Mouse (Mus musculus): Measurements from ENCODE around the gene Taok3. TPM values are rescaled to one million over a fixed set of nuclear protein-coding genes. Genes with fewer than 3 reads are reported as not detected.
A peak's percentile ranks its signal among the peaks of the same experiment; 100 is the strongest.

Taok3 gene
- total RNA-seq, 1 experiment from 2014 or later, result 100 TPM

GRCm38 (mm10) chr5:117168351-117169100 is 48.6 kb downstream of the Taok3 start:
- no peak for ATAC-seq (replicated peaks; ENCODE audit: low read depth, poor library complexity, severe bottlenecking)

DNA sequence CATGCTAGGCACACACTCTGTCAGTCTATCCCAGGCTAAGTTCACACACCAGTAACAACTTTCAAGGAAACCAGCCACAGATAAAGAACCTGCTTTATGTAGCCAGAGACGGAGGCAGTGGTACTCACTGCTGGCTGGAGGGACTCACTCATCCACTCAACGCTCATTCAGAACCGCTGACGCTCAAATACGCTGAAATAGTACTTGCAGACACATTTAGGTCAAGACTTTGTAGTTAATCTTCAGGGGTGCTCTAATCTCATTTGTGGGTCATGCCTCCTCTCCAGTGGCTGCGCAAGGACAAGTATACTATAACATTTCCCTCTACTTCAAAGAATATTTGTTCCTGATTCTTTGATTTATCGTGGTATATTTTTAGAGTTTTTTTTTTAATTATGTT is 54.1 kb downstream of the Taok3 start:
- no peak for ATAC-seq (replicated peaks; ENCODE audit: low read depth, poor library complexity, severe bottlenecking)

- no peak for ATAC-seq (replicated peaks; ENCODE audit: low read depth, poor library complexity, severe bottlenecking)
Measured at GRCm38 (mm10) chr5:117175896-117176295, 56.0 kb downstream of the Taok3 start.

DNA sequence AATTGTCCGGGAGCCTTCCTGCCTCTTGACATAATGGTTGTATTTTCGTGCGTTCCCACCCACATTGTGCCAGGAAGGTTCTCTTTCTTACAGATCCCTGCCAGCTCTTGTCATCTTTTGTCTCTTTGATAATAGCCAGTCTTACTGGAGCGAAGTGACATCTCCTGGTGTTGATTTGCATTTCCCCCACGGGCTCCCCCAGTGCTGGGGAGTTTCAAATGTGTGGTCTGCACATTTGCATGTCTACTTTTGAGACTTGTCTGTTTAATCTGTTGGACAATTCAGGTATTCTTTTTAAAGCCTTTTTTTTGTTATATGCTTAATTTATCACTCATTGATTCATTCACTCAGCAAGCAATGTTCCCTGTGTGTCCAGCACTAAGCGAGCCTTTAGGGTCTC is 58.1 kb downstream of the Taok3 start:
- ATAC-seq (replicated peaks; ENCODE audit: low read depth, poor library complexity, severe bottlenecking), result no peak

DNA sequence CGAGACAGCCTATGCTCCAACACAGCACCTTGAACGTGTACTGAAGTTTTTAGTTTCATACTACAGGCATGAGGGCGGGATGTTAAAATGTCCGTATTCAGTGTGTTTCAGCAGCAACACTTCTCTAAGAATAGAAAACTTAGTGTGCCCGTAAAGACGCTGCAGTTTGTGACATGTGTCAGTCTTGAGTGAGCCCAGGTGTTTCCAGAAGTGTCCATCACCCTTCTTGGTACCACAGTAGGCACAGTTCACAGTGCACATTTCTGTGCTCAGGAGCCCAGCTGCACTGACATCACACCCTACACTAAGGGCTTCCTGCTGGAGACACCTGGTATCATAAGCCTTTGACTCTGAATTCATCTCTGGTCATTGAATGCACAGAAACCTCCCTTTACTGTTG is 58.6 kb downstream of the Taok3 start:
- no peak for ATAC-seq (replicated peaks; ENCODE audit: low read depth, poor library complexity, severe bottlenecking)

DNA sequence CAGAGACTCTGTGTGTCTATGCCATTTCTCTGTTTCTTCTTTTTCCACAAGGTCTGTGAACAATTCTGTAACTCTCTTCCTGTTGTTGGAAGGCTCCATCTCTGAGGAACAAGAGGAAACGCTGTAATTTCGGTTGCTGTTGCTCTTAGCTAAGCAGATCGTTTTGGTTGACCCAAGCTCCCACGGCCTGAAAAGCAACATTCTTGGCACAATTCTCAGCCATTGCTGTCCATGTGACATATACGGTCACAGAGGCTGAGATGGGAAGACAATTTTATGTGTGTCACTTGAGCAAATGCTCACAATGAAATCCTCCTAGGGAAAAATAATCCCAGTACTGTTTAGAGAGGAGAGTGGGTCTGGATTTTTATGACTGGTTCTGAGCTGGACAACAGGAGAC is 62.0 kb downstream of the Taok3 start:
- ATAC-seq (replicated peaks; ENCODE audit: low read depth, poor library complexity, severe bottlenecking), result no peak

- no peak for ATAC-seq (replicated peaks; ENCODE audit: low read depth, poor library complexity, severe bottlenecking)
Measured at GRCm38 (mm10) chr5:117182411-117182810, 62.5 kb downstream of the Taok3 start.

GRCm38 (mm10) chr5:117184832-117185231 is 64.9 kb downstream of the Taok3 start:
- no peak for ATAC-seq (replicated peaks; ENCODE audit: low read depth, poor library complexity, severe bottlenecking)

GRCm38 (mm10) chr5:117185673-117186072 is 65.7 kb downstream of the Taok3 start:
- no peak for ATAC-seq (replicated peaks; ENCODE audit: low read depth, poor library complexity, severe bottlenecking)

GRCm38 (mm10) chr5:117192061-117192460 is 72.1 kb downstream of the Taok3 start:
- ATAC-seq (replicated peaks; ENCODE audit: low read depth, poor library complexity, severe bottlenecking), result no peak

DNA sequence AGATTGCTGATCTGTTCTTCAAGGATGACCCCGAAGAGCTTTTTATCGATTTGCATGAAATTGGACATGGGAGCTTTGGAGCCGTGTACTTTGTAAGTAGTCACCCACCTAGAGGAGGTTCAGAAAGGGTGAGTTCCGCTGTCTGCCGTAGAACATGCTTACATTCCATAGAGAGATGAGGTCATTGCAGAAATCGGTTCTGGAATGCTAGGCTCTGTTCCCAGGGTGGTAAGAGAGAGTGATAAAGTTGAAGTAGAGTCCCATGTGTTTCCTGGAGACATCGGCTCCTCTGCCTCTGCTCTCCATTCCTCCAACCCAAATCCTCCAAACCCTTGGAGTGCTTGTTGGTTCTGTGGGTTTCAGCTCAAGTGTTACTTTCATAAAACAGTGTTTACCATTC is 73.8 kb downstream of the Taok3 start:
- no peak for ATAC-seq (replicated peaks; ENCODE audit: low read depth, poor library complexity, severe bottlenecking)

- ATAC-seq (replicated peaks; ENCODE audit: low read depth, poor library complexity, severe bottlenecking), result no peak
Measured at GRCm38 (mm10) chr5:117194672-117195071, 74.7 kb downstream of the Taok3 start.

GRCm38 (mm10) chr5:117196551-117196950 is 76.6 kb downstream of the Taok3 start:
- ATAC-seq (replicated peaks; ENCODE audit: low read depth, poor library complexity, severe bottlenecking), result no peak

DNA sequence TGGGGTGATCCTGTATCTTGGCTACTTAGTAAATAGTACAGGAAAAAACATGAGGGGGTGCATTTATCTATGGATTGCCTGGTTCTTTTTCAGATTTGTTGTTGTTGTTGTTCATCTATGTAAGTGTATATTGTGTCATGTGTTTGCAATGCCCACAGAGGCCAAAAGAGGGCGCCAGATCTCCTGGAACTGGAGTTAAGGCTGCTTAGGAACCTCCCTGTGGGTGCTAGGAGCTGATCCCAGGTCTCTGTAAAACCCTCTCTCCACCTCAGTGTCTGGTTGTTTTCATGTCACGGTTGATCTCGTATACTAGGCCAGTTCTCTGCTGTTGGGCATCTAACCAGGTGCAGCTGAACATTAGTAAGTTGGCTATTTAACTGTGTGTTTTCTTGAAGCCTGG is 78.5 kb downstream of the Taok3 start:
- 0 out of 2 replicates have a peak, but pooled peaks have one; percentile 15 for ATAC-seq (replicated peaks; ENCODE audit: low read depth, poor library complexity, severe bottlenecking)

- ATAC-seq (replicated peaks; ENCODE audit: low read depth, poor library complexity, severe bottlenecking), result no peak
Measured at GRCm38 (mm10) chr5:117207286-117207685, 87.4 kb downstream of the Taok3 start.

DNA sequence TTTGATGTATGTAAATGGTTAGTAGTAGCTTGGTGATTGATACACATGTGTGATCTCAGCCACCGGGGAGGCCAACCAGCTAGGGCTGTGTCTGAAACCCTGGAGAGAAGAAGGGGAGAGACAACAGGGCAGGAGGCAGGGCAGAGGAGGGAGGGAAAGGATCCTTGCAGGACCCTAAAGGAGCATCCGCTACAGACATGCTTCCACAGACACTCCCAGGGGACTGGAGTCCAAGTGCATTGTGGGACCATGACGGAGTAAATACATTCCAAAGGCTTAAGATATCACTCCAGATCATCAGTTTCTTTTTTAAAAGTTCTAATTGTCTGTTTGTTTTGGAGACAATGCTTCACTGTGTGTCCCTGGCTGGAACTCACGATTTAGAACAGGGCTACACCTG is 94.1 kb downstream of the Taok3 start:
- no peak for ATAC-seq (replicated peaks; ENCODE audit: low read depth, poor library complexity, severe bottlenecking)

DNA sequence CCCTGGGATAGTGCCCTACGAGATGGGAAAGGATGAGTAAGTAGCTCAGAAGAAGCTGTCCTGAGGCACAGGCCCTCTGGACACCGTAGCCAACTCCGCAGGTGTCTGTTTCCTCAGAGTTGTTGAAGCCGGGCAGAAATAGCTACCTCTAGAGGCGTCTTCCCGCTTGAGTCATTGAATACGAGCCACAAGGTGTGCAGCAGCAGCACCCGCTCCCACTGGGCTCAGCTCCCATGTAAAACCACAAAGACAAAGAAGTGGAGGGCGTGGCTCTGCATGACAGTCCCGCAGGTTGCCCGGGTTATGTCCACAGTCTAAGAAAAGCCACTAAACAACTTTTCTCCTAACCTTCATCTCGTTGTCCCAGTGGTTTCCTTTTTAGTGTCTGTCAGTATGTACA is 111.1 kb downstream of the Taok3 start:
- ATAC-seq (replicated peaks; ENCODE audit: low read depth, poor library complexity, severe bottlenecking), result no peak

- no peak for ATAC-seq (replicated peaks; ENCODE audit: low read depth, poor library complexity, severe bottlenecking)
Measured at GRCm38 (mm10) chr5:117236540-117236939, 116.6 kb downstream of the Taok3 start.

DNA sequence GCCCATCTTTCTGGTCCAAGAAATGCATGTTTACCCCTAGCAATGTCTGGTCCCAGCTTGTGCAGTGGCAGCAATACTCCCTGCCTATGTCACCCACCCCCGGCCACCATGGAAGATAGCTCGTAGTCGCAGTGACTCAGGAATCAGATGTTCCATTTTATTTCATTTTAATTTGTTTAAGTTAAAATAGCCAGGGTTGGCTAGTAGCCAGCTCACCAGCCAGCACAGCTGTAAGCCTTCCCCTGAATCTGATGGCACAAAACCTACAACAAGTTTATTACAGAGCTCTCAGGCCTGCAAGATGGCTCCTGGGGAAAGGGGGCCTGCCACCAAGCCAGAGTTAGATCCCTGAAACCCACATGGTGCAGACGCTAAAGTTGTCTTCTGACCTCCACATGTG is 119.2 kb downstream of the Taok3 start:
- ATAC-seq (replicated peaks; ENCODE audit: low read depth, poor library complexity, severe bottlenecking), result no peak

GRCm38 (mm10) chr5:117240321-117240731 is 120.4 kb downstream of the Taok3 start:
- no peak for ATAC-seq (replicated peaks; ENCODE audit: low read depth, poor library complexity, severe bottlenecking)

DNA sequence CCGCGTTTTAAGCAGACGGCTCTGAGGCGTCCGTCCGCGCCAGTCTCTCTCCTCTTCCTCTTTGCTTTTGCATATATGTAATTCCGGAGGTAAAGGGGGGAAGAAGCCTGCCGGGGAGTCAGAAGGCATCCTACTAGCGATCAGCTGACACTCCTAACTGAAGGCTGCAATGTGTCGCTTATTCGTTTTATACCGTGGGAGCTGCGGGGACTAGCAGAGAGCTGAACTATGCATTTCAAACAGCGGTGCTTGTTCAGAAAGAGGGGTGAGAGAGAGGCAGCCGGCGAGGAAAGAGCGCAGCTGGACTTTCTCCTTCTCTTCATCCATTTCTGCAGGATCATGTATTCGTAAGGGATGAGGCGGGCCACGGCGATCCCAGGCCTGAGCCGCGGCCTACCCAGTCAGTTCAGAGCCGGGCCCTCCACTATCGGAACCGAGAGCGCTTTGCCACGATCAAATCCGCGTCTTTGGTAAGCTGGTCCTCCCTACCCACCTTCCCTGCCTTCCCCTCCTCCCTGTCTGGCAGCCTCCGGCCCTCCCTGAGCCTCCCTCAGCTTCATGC is 120.9 kb downstream of the Taok3 start:
- ATAC-seq (replicated peaks; ENCODE audit: low read depth, poor library complexity, severe bottlenecking), result no peak

- ATAC-seq (replicated peaks; ENCODE audit: low read depth, poor library complexity, severe bottlenecking), result no peak
Measured at GRCm38 (mm10) chr5:117241935-117242531, 122.1 kb downstream of the Taok3 start.

All from common myeloid progenitor, adult 5-6 weeks (primary cell).